Mouse (Mus musculus): ENCODE data around the gene Crtc3. TPM values are rescaled to one million over a fixed set of nuclear protein-coding genes. Genes with fewer than 3 reads are reported as not detected.

The Crtc3 gene
- polyA plus RNA-seq, 1 experiment = 9.5 TPM

GRCm38 (mm10) chr7:80697859-80698258 lies 9.2 kb upstream of the Crtc3 start:
- no peak overlapping the region for H3K27ac ChIP-seq (replicated peaks; ENCODE audit: low read depth, low read length)
- H3K4me1 ChIP-seq (ENCODE audit: control insufficient read depth, insufficient read depth, insufficient read length, low read length) = no peaks in the 10 kb centered on the region
- no peak overlapping the region for H3K4me3 ChIP-seq (ENCODE audit: insufficient read depth, low read depth, low read length)

GRCm38 (mm10) chr7:80696903-80697302 lies 8.2 kb upstream of the Crtc3 start:
- H3K27ac ChIP-seq (replicated peaks; ENCODE audit: low read depth, low read length) = no peak overlapping the region
- H3K4me3 ChIP-seq (ENCODE audit: insufficient read depth, low read depth, low read length) = no peak overlapping the region
- no peaks in the 10 kb centered on the region for H3K4me1 ChIP-seq (ENCODE audit: control insufficient read depth, insufficient read depth, insufficient read length, low read length)

GRCm38 (mm10) chr7:80696334-80696733 lies 7.7 kb upstream of the Crtc3 start:
- Histone ChIP-seq H3K4me3 (ENCODE audit: insufficient read depth, low read depth, low read length) (no peak overlapping the region), H3K27ac (replicated peaks; ENCODE audit: low read depth, low read length) (no peak overlapping the region), H3K4me1 (ENCODE audit: control insufficient read depth, insufficient read depth, insufficient read length, low read length) (no peaks in the 10 kb centered on the region)

GRCm38 (mm10) chr7:80692472-80692871 lies 3.8 kb upstream of the Crtc3 start:
- no peak overlapping the region for H3K4me3 ChIP-seq (ENCODE audit: insufficient read depth, low read depth, low read length)
- no peak overlapping the region for H3K27ac ChIP-seq (replicated peaks; ENCODE audit: low read depth, low read length)
- H3K4me1 ChIP-seq (ENCODE audit: control insufficient read depth, insufficient read depth, insufficient read length, low read length) = peaks cover 7% of the 10 kb centered on the region; the same call in 1 of the 2 replicates

GRCm38 (mm10) chr7:80691131-80691530 lies 2.5 kb upstream of the Crtc3 start:
- H3K4me3 ChIP-seq (ENCODE audit: insufficient read depth, low read depth, low read length) = no peak overlapping the region
- H3K4me1 ChIP-seq (ENCODE audit: control insufficient read depth, insufficient read depth, insufficient read length, low read length) = peaks cover 7% of the 10 kb centered on the region; the same call in 1 of the 2 replicates
- H3K27ac ChIP-seq (replicated peaks; ENCODE audit: low read depth, low read length) = no peak overlapping the region

- Histone ChIP-seq H3K4me3 (ENCODE audit: insufficient read depth, low read depth, low read length) (peak overlapping the region; percentile 97), H3K4me1 (ENCODE audit: control insufficient read depth, insufficient read depth, insufficient read length, low read length) (peaks cover 14% of the 10 kb centered on the region), H3K27ac (replicated peaks; ENCODE audit: low read depth, low read length) (peak overlapping the region; percentile 75)
These were observed 529 bp upstream of the Crtc3 start for GRCm38 (mm10) chr7:80689221-80689591.

- Histone ChIP-seq H3K4me3 (ENCODE audit: insufficient read depth, low read depth, low read length) (peak overlapping the region; percentile 97), H3K27ac (replicated peaks; ENCODE audit: low read depth, low read length) (peak overlapping the region; percentile 92; the same call in 1 of the 2 replicates), H3K4me1 (ENCODE audit: control insufficient read depth, insufficient read depth, insufficient read length, low read length) (peaks cover 18% of the 10 kb centered on the region)
These were observed 739 bp downstream of the Crtc3 start for GRCm38 (mm10) chr7:80687721-80688555.

- H3K4me3 ChIP-seq (ENCODE audit: insufficient read depth, low read depth, low read length) = no peak overlapping the region
- H3K4me1 ChIP-seq (ENCODE audit: control insufficient read depth, insufficient read depth, insufficient read length, low read length) = peaks cover 18% of the 10 kb centered on the region
- no peak overlapping the region for H3K27ac ChIP-seq (replicated peaks; ENCODE audit: low read depth, low read length)
These were observed 3.0 kb downstream of the Crtc3 start for GRCm38 (mm10) chr7:80685639-80686038.

- Histone ChIP-seq H3K4me3 (ENCODE audit: insufficient read depth, low read depth, low read length) (no peak overlapping the region), H3K27ac (replicated peaks; ENCODE audit: low read depth, low read length) (no peak overlapping the region), H3K4me1 (ENCODE audit: control insufficient read depth, insufficient read depth, insufficient read length, low read length) (peaks cover 17% of the 10 kb centered on the region)
These were observed 6.0 kb downstream of the Crtc3 start for GRCm38 (mm10) chr7:80682630-80683029.

GRCm38 (mm10) chr7:80680218-80680847 lies 8.3 kb downstream of the Crtc3 start:
- Histone ChIP-seq H3K4me1 (ENCODE audit: control insufficient read depth, insufficient read depth, insufficient read length, low read length) (peaks cover 16% of the 10 kb centered on the region), H3K27ac (replicated peaks; ENCODE audit: low read depth, low read length) (no peak overlapping the region), H3K4me3 (ENCODE audit: insufficient read depth, low read depth, low read length) (no peak overlapping the region)

GRCm38 (mm10) chr7:80672323-80672722 lies 16.4 kb downstream of the Crtc3 start:
- Histone ChIP-seq H3K4me1 (ENCODE audit: control insufficient read depth, insufficient read depth, insufficient read length, low read length) (peaks cover 14% of the 10 kb centered on the region), H3K4me3 (ENCODE audit: insufficient read depth, low read depth, low read length) (no peak overlapping the region), H3K27ac (replicated peaks; ENCODE audit: low read depth, low read length) (no peak overlapping the region; the same call in 1 of the 2 replicates)

GRCm38 (mm10) chr7:80670889-80671288 lies 17.8 kb downstream of the Crtc3 start:
- H3K27ac ChIP-seq (replicated peaks; ENCODE audit: low read depth, low read length) = no peak overlapping the region
- H3K4me1 ChIP-seq (ENCODE audit: control insufficient read depth, insufficient read depth, insufficient read length, low read length) = peaks cover 17% of the 10 kb centered on the region

GRCm38 (mm10) chr7:80667190-80667589 lies 21.5 kb downstream of the Crtc3 start:
- peaks cover 16% of the 10 kb centered on the region for H3K4me1 ChIP-seq (ENCODE audit: control insufficient read depth, insufficient read depth, insufficient read length, low read length)
- H3K27ac ChIP-seq (replicated peaks; ENCODE audit: low read depth, low read length) = peak overlapping the region; percentile 28; the same call in 1 of the 2 replicates
- H3K4me3 ChIP-seq (ENCODE audit: insufficient read depth, low read depth, low read length) = no peak overlapping the region

More at GRCm38 (mm10) chr7:80670889-80671288, 17.8 kb downstream of the Crtc3 start:
- no peak overlapping the region for H3K4me3 ChIP-seq (ENCODE audit: insufficient read depth, low read depth, low read length)

GRCm38 (mm10) chr7:80666198-80666915 lies 22.3 kb downstream of the Crtc3 start:
- H3K4me3 ChIP-seq (ENCODE audit: insufficient read depth, low read depth, low read length) = no peak overlapping the region

GRCm38 (mm10) chr7:80661082-80661481 lies 27.6 kb downstream of the Crtc3 start:
- peak overlapping the region; percentile 43 for H3K27ac ChIP-seq (replicated peaks; ENCODE audit: low read depth, low read length)
- H3K4me1 ChIP-seq (ENCODE audit: control insufficient read depth, insufficient read depth, insufficient read length, low read length) = peaks cover 14% of the 10 kb centered on the region
- H3K4me3 ChIP-seq (ENCODE audit: insufficient read depth, low read depth, low read length) = no peak overlapping the region

More at GRCm38 (mm10) chr7:80666198-80666915, 22.3 kb downstream of the Crtc3 start:
- Histone ChIP-seq H3K27ac (replicated peaks; ENCODE audit: low read depth, low read length) (peak overlapping the region; percentile 49), H3K4me1 (ENCODE audit: control insufficient read depth, insufficient read depth, insufficient read length, low read length) (peaks cover 16% of the 10 kb centered on the region)

All from brown adipose tissue, adult 24 weeks (tissue).